Mouse (Mus musculus) heart, adult 18-20 months (tissue): ENCODE data around the gene Tcea3. TPM values are rescaled to one million over a fixed set of nuclear protein-coding genes. Genes with fewer than 3 reads are reported as not detected.

Source experiments
- DNase-seq, 2 experiments: peaks; one replicate each; pipeline ENCODE4 v3.0.0; 2021 to 2022; ENCODE audit warnings: mixed read lengths in 1 of 2
- total RNA-seq, 2 experiments: library from RNA; stranded (reverse); gene quantifications; 2 replicates each; pipeline ENCODE4 v1.2.3; 2021

The Tcea3 gene
- total RNA-seq, 2 experiments from 2014 or later, result 126 to 148 TPM

- DNase-seq, result no peak
Measured at GRCm38 (mm10) chr4:136317667-136318066, 70.1 kb downstream of the Tcea3 start.

- DNase-seq, result no peak
Measured at GRCm38 (mm10) chr4:136320016-136320415, 72.5 kb downstream of the Tcea3 start.

GRCm38 (mm10) chr4:136324226-136324625, 76.7 kb downstream of the Tcea3 start:
- peak; percentile 51 to 56 for DNase-seq

Other genes starting within 250 kb of the Tcea3 start
- gene Eloa, start 226.0 kb upstream of the Tcea3 start, total RNA-seq, result 10 to 100 TPM; 33.8 to 34.4 TPM
- 100 to 1,000 TPM; 285 to 315 TPM for gene Rpl11, start 194.3 kb upstream of the Tcea3 start, total RNA-seq
- 10 to 100 TPM; 58.3 to 64.3 TPM for gene Id3, start 104.2 kb upstream of the Tcea3 start, total RNA-seq
- 1 to 10 TPM; 1.3 to 1.4 TPM for gene E2f2, start 75.3 kb upstream of the Tcea3 start, total RNA-seq
- 1 to 10 TPM; 7.6 to 9.1 TPM for gene Asap3, start 41.4 kb upstream of the Tcea3 start, total RNA-seq
- 10 to 100 TPM; 32.3 to 34.8 TPM for gene Zfp46, start 37.0 kb downstream of the Tcea3 start, total RNA-seq
- gene Hnrnpr, start 63.2 kb downstream of the Tcea3 start, total RNA-seq, result 10 to 100 TPM; 41.9 to 46.0 TPM
- not detected for gene Htr1d, start 175.8 kb downstream of the Tcea3 start, total RNA-seq
- gene 6030445D17Rik, start 214.5 kb downstream of the Tcea3 start, total RNA-seq, result under 1 TPM; 0.15 to 0.21 TPM
- gene Luzp1, start 222.0 kb downstream of the Tcea3 start, total RNA-seq, result 10 to 100 TPM; 29.3 to 38.1 TPM